Mouse (Mus musculus) adrenal gland, adult (tissue): ENCODE data around the gene Epsti1.
"Not testable (repeated sequence)": the region's sequence is repeated elsewhere in the genome, so short reads cannot be mapped to it uniquely, and the experiment has no call there.

Experiments used
- DNase-seq, 2 experiments: peaks; one replicate each; pipeline ENCODE4 v3.0.0; 2022 to 2023; ENCODE audit warnings: low spot score in 1 of 2; ENCODE audit not compliant: inconsistent age in 2 of 2

The Epsti1 gene

DNA sequence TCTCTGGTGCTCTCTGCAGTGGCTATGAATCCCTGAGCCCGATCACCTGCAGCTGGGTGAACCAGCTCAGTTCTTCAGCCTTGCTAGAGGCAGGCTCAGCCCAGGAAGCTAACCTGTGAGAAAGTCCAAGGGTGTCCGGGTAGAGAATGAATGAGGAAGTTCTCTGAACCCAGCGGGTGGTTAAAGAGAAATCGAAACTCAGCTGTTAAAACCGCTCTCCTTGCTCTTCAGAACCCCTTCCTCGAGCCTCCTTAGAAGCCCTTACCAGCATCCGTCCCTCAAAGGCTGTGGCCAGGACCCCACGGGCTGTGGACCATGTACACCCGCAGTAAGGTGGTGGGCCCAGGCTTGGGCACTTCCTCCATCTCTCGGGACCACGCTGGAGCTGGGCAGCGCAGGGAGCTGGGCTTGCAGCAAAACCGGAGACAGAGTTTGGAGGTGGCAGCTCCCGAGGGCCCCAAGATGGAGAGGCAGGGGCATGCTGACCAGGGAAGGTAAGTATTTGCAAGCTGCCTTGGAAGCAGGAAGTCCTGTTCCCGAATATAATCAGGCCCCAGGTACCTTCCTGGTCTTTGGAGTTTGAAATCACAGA, at the start of gene Epsti1:
Epsti1 (plus strand) TSS at position 69 of the 592 bp plus-strand sequence.
- peak; percentile 6 to 55 for DNase-seq

- DNase-seq: peak in 1 of 2 experiments; percentile 62
These were observed 44.1 kb upstream of the Epsti1 start for GRCm38 (mm10) chr14:77859894-77860293.

GRCm38 (mm10) chr14:77860841-77861560, 43.0 kb upstream of the Epsti1 start:
- DNase-seq: peak in 1 of 2 experiments; percentile 54

GRCm38 (mm10) chr14:77864051-77864450, 40.0 kb upstream of the Epsti1 start:
- DNase-seq: peak in 1 of 2 experiments; percentile 71

DNA sequence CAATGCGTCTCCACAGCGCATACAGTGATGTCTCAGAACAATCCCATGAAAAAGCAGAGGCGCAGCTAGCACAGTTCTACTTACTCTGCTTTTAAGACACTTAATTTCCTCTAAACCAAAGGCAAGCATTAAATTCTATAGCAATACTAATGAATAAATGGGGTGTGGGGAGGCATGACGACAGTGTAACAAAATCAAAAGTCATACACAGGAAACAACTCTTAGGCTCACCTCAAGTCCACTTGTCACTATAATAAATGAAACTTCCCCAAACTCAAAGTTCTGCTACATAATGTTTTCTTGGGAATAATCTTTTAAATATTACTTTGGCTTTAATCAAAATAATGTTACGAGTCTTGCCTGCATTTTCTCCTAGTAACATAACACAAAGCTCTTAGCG, 39.5 kb upstream of the Epsti1 start:
- DNase-seq: no peak

DNA sequence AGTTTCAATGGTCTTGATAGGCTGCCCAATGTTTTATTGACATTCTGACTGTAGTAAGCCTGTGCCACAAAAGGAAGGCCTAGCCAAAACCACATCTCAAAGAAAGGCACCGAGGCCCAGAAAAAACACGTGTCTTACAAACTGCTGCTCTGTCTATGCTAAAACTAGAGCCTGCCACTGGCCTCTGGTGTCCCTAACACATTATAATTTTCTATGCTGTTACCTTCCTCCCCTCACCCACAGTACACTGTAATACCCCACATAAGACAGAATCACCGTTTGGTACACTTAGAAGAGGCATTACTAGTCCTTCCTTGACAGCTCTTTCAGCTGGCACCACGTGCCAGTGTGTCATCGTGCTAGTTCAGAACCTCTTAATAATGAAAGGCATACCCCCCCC, 36.4 kb upstream of the Epsti1 start:
- DNase-seq: peak in 1 of 2 experiments; percentile 65

DNA sequence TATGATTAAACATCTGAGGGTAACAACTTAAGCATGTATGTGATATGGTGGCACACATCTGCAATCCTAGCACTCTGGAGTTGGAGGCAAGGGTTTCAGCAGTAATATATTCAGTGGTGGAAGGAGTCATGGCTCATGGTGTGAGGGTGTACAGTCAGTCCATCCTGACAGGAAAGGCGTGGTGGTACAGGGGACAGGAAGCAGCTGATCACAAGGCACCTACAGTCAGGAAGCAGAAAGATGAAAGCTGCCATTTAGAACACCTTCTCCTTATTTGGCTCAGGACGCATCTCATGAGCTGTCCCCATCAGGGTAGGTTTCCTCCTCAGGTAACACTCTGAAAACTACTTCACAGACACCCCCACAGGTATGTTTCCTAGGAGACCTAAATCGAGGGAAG, 33.1 kb upstream of the Epsti1 start:
- peak in 1 of 2 experiments; percentile 51 for DNase-seq

DNA sequence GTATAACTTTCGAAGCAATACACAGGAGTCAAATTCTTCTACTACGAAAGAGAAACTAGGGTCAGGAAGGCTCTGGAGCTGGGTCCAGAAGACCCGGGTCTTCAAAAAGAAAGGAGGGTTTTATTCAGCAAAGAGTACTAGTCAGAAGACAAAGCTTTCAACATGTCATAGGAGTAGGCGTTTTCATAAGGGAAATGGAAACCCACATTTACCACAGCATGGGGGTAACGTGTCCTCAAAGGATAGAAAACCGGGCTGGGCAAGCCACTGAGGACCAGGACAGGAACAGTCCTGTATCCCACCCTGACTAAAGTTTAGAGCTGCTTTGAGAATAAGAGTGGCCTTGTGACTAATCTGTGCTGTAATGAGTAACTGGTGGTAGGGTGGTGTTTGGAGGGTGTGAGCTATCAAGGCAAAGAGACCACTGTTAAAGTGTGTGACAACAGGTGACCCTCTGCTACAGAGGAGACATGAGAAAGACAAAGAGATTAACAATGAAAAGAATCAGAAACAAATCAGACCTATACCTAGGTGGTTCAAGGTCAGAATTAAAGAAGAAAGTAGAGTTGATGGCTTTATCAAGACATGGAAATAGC, 32.6 kb upstream of the Epsti1 start:
- peak in 1 of 2 experiments; percentile 80 for DNase-seq

- DNase-seq: peak; percentile 90 to 97
These were observed 29.5 kb upstream of the Epsti1 start, which contains the start of gene Dnajc15 for GRCm38 (mm10) chr14:77874304-77875241. Dnajc15 (minus strand) TSS chr14:77875125.

DNA sequence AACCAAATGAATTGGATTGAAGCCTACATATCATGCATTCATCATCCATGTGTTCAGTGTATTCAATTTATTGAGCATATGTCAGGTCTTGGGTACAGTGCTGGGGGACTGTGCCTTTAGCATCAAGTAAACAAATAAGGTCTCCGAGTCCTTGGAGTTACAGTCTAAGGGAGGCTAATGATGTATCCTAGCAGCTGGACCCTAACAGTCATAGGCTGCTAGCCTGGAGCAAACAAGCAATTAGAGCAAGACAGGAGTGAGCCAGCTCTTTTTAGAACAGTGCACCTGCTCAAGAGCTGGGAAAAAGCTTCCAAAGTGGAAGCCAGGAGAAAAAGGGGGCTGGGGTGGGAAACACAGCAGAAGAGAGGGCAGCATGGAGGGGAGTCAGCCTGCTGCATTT, 27.8 kb upstream of the Epsti1 start:
- no peak for DNase-seq

- DNase-seq: not testable (repeated sequence)
These were observed 26.2 kb upstream of the Epsti1 start for GRCm38 (mm10) chr14:77877876-77878275.

DNA sequence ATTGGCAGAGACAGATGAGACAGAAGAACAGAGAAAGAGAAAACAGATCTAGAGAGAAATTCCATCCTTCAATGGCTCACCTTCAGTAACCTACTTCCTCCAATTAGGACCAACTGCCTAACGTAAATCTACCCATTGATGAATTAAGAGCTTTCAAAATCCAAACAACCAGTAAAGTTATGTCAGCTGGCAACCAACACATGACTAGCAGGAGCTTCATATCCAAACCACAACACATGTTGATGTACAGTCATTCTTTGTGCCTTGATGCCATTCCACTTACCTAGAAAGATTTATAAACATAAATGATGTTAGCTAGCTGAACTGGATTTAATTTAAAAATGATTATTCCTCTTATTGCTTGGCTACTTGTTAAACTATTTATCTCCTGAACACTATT, 22.0 kb upstream of the Epsti1 start:
- no peak for DNase-seq

DNA sequence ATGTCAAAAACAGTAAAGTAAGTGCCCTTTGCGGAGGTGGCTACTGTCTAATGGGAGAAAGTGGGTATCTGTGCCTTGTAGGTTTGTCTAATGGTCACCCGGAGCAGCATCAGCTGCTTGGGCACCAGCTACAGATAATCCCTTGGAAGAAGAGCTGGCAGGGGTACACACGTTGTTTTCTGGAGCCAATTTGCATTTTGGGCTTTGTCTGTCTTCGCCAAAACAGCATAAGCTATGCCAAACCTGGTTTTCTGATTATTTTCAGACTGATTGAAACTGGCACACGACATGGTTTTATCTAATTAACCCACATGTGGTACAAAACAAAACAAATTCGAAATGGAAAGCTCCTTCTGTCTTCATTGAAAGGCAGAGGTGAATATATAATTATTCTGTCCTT, 21.4 kb upstream of the Epsti1 start:
- DNase-seq: no peak

DNA sequence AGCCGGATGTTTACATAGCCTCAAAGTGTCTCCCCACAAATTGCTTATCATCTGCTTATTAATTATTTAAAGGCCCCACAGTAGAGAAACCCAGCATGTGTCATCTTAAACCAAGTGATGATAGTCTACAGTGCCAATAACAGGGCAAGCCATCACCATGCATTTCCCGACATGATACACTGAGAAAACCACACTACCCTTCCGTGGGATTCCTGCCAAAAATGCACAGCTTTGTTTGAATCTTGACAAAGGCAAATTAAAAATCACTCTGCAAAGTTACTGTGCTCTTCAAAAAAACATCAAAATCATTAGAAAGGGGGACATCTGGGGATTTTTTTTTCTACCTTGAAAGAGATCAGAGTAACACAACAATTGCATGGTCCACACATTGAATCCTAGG, 17.7 kb upstream of the Epsti1 start:
- DNase-seq: no peak

GRCm38 (mm10) chr14:77886941-77887340, 17.1 kb upstream of the Epsti1 start:
- DNase-seq: no peak

DNA sequence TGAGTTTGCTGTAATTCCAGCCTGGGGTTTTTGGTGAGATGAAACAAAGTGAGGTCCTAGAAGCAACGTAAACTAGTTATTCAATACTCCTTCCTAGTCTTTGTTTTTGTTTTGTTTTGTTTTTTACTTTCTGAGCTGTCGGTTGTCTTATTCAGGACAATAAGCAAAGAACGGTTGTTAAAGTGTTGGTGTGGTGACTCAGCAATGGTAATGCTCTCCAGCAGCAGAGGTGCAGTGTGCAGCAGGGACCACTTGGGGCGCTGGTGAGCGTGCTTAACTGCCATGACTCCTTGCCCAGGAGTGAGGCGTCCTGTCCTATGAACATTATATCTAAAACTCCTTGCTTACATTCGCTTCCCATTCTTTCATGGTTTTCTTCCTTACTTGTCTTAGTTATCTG, 14.1 kb upstream of the Epsti1 start:
- DNase-seq: no peak

DNA sequence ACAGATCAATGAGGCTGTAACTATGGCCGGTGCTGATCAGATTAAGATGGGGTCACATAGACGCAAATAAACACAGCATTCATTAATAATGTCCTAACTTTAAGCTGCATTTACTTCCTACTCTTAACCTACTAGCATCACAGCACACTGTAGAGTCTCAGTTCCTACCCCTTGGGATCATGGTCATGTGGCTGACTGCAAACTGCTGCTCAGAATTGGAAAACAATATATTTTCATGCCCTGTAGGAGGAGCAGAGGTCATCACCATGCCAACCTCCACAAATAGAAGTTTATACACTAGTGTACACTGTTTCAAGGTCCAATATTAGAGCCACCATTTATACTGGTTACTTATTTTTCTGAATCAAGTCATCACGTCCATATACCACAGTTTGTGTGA, 8.1 kb upstream of the Epsti1 start:
- no peak for DNase-seq

- no peak for DNase-seq
These were observed 1.5 kb upstream of the Epsti1 start for GRCm38 (mm10) chr14:77902541-77902940.

DNA sequence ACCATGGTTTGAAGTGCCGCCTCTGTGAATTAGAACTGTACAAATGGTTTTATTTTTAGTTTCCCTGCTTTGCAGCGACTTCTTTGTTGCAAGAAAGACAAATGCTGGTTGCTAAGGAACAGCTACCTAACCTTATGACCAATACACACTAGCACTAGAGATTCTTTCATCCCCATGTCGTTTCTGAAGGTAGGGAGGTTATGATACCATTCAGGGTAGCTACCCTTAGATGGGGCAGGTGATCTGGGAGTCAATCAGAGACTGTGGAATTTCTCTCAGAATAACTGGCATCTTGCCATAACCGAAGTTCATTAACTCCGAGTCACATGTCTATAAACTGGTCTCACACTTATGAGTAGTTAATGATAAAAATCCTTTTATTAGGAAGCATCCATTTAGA, 1.4 kb downstream of the Epsti1 start:
- DNase-seq: no peak

DNA sequence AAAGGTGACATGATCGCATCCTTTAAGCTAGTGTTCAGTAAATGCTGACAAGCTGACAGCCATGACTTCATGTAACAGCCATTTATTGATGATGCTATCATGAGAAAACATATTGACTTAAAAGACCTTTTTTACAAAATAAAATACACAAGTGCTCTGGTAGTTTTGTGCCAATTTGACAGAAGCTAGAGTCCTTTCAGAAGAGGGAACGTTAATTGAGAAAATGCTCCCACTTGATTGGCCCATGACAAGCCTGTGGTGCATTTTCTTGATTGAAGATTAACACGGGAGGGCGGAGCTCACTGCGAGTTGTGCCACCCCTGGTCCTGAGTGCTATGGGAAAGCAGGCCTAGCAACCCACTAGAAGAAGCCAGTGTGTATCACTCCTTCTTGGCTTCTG, 2.5 kb downstream of the Epsti1 start:
- DNase-seq: no peak

DNA sequence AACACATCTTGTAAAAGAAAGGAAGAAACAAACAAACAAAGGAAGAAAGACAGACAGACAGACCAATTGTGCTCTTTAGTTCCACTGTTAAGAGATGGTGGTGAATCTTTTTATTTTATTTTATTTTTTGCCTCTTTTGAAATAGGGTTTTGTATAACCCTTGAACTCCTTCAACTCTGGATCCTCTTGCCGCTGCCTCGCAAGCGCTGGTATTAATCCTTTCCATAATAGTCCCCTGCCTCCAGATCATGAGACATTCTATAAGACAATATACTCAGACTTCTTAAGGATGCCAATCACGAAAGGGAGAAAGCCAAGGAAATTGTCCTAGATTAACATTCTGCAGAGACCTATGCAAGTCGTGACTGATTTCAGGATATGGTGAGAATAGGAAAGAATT, 11.7 kb downstream of the Epsti1 start:
- no peak for DNase-seq
